Mouse (Mus musculus) liver, adult 2 months (tissue): Measurements from ENCODE around the gene Gm9945.

ENCODE experiments used
- CTCF ChIP-seq: fragments of 200-500 bp; IDR thresholded peaks from 2 replicates; pipeline ENCODE4 v1.5.1; 2011; ENCODE audit warnings: low read depth, low read length, control low read depth
- POLR2A ChIP-seq: fragments of 200-500 bp; IDR thresholded peaks from 2 replicates; pipeline ENCODE4 v1.6.1; 2011; ENCODE audit warnings: low read length, control low read depth; ENCODE audit not compliant: insufficient read depth; ENCODE audit errors: extremely low read depth

- TF ChIP-seq CTCF (no peak), POLR2A (no peak)
Measured at GRCm38 (mm10) chr11:53504376-53504775, 24.4 kb downstream of the Gm9945 start.
